Mouse (Mus musculus) small intestine, adult 2 months (tissue): Measurements from ENCODE around the gene Astn1. TPM values are rescaled to one million over a fixed set of nuclear protein-coding genes. Genes with fewer than 3 reads are reported as not detected.

Experiments
- H3K27ac ChIP-seq: fragments of 200-500 bp; 2 replicates; pipeline ENCODE4 v1.5.1; 2012; ENCODE audit warnings: low read depth, low read length, control low read depth, inconsistent platforms; ENCODE audit not compliant: insufficient read depth
- H3K27me3 ChIP-seq: fragments of 200-500 bp; 2 replicates; pipeline ENCODE4 v1.6.1; 2012; ENCODE audit warnings: mild to moderate bottlenecking, moderate library complexity, low read length, inconsistent platforms; ENCODE audit not compliant: control insufficient read depth, insufficient read depth
- H3K36me3 ChIP-seq: fragments of 200-500 bp; 2 replicates; pipeline ENCODE4 v1.6.1; 2012; ENCODE audit warnings: mild to moderate bottlenecking, low read length, control low read depth, inconsistent platforms; ENCODE audit not compliant: control insufficient read depth, insufficient read depth
- H3K4me1 ChIP-seq: fragments of 200-500 bp; 2 replicates; pipeline ENCODE4 v1.6.1; 2012; ENCODE audit warnings: low read length, inconsistent platforms, mixed read lengths; ENCODE audit not compliant: control insufficient read depth, insufficient read depth, insufficient read length
- H3K4me3 ChIP-seq: fragments of 200-500 bp; 2 replicates; pipeline ENCODE4 v1.5.1; 2012; ENCODE audit warnings: low read depth, mild to moderate bottlenecking, control low read depth, inconsistent platforms, low read length, moderate library complexity
- CTCF ChIP-seq: fragments of 200-500 bp; IDR thresholded peaks from 2 replicates; pipeline ENCODE4 v1.5.1; 2012; ENCODE audit warnings: low read depth, mild to moderate bottlenecking, control low read depth, inconsistent platforms, low read length, moderate library complexity, mixed read lengths; ENCODE audit not compliant: insufficient replicate concordance, insufficient read length; ENCODE audit errors: extremely low read depth
- POLR2A ChIP-seq: fragments of 200-500 bp; IDR thresholded peaks from 2 replicates; pipeline ENCODE4 v1.6.1; 2012; ENCODE audit warnings: low read depth, mild to moderate bottlenecking, control low read depth, inconsistent platforms, low read length, moderate library complexity
- WGBS: fragments of 180-500 bp; shearing (Covaris S2); methylation state at CpG from one replicate; pipeline ENCODE4 v1.1.7; 2018; 5-methylcytosine and 5-hydroxymethylcytosine counted together
- polyA plus RNA-seq: library from polyadenylated mRNA; depleted of rRNA; stranded (reverse); fragments of >200 nt; gene quantifications from 2 replicates; pipeline ENCODE4 v1.2.3, GENCODE M21; 2012

Astn1 gene
- polyA plus RNA-seq, 1 experiment, result 0.34 TPM

DNA sequence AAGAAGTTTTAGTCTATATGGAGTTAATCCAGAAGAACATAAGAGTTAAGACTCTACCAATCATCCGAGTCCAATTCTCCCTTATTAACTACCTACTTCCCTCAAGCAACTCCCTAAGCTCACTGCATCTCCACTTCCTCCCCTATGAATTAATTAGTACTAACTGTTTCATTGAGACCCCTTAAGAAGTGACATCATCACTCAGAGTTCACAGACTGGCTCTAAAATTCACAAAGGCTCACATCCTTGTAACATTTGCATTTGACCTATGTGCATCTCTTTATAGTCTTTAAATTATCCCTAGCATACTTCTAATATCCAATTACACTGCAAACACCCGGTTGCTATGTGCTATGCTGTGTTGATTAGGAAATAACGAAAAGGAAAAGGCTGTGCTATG, 174.1 kb downstream of the Astn1 start:
- H3K27ac ChIP-seq, result no peak overlapping the region
- WGBS, result 59% methylated on average over 3 of the region's 3 CpGs
- H3K4me3 ChIP-seq, result no peak overlapping the region
- H3K4me1 ChIP-seq, result no peaks in the 10 kb centered on the region
- H3K36me3 ChIP-seq, result no peaks in the 10 kb centered on the region
- H3K27me3 ChIP-seq, result no peaks in the 10 kb centered on the region
- TF ChIP-seq POLR2A (no peak), CTCF (no peak)

DNA sequence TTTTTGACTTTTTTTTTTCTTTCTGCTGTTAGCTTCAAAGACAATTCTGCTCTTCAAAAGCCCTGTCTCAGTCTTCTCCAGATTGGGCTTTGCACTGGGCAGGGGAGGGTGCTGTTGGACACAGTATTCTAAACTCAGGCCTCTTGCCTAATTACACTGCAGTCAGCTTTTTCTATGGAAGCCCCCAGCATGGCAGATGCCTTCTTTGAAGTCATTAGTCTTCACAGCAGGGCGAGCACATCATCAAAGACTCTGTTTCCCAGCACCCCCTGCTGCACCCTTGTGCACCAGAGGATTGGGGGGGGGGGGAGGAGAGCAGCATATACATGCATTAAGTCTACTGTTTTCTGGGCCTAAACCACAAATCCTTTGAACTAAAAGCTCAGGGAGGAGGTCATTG, 174.8 kb downstream of the Astn1 start:
- no peak overlapping the region for H3K4me3 ChIP-seq
- TF ChIP-seq POLR2A (no peak), CTCF (no peak)
- H3K4me1 ChIP-seq, result no peaks in the 10 kb centered on the region
- no peak overlapping the region for H3K27ac ChIP-seq
- WGBS, result 45% methylated on average over 1 of the region's 1 CpGs
- no peaks in the 10 kb centered on the region for H3K27me3 ChIP-seq
- H3K36me3 ChIP-seq, result no peaks in the 10 kb centered on the region

DNA sequence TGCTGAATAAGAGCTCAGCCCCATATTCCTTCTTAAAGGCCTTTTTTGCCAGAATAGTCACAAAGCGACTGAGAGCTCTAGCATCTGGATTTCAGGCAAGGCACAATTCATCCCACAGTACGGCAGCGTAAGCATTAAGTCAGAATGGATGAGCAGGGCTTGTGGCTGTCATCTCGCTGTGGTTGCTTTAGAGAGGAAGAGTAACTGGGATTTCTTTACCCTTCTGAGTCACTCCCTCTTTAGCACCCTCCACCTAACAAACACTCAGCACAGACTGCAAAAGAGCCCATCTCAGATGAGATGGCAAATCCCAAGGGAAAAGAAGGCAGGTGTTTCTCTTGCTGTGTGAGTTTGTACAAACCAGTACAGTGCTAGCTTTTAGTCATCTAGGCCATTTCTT, 183.0 kb downstream of the Astn1 start:
- TF ChIP-seq POLR2A (no peak), CTCF (no peak)
- WGBS, result 81% methylated on average over 4 of the region's 4 CpGs

DNA sequence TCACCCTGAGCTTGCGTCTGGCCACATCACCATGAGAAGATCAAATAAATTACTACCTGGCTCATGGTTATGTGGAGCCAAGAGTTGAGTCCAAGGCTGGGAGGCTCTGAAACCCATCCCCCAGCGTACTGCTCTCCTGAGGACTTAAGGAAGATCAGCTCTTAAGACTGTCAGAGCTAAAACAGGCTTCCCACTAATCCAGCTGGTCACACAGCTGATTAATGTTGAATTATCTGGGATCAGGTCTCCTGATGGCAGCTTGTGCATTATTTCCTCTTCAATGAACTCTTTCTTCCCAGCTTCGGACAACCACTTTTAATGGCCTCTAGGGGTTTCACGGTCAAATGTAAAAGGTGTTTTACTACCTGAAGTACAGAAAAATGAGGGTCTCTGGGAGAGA, 184.4 kb downstream of the Astn1 start:
- Histone ChIP-seq H3K4me3 (no peak overlapping the region), H3K36me3 (no peaks in the 10 kb centered on the region), H3K27me3 (no peaks in the 10 kb centered on the region), H3K4me1 (no peaks in the 10 kb centered on the region), H3K27ac (no peak overlapping the region)
- WGBS, result 63% methylated on average over 4 of the region's 4 CpGs
- no peak for TF ChIP-seq CTCF
- TF ChIP-seq POLR2A, result no peak

More for the DNA sequence above, 183.0 kb downstream of the Astn1 start:
- no peaks in the 10 kb centered on the region for H3K27me3 ChIP-seq
- H3K27ac ChIP-seq, result no peak overlapping the region
- H3K36me3 ChIP-seq, result no peaks in the 10 kb centered on the region
- no peak overlapping the region for H3K4me3 ChIP-seq
- H3K4me1 ChIP-seq, result no peaks in the 10 kb centered on the region

- Histone ChIP-seq H3K4me1 (no peaks in the 10 kb centered on the region), H3K4me3 (no peak overlapping the region), H3K27ac (no peak overlapping the region), H3K27me3 (no peaks in the 10 kb centered on the region), H3K36me3 (no peaks in the 10 kb centered on the region)
- no peak for TF ChIP-seq POLR2A
- no peak for TF ChIP-seq CTCF
- WGBS, result 50% methylated on average over 3 of the region's 3 CpGs
These were observed 185.6 kb downstream of the Astn1 start for GRCm38 (mm10) chr1:158547592-158548211.

DNA sequence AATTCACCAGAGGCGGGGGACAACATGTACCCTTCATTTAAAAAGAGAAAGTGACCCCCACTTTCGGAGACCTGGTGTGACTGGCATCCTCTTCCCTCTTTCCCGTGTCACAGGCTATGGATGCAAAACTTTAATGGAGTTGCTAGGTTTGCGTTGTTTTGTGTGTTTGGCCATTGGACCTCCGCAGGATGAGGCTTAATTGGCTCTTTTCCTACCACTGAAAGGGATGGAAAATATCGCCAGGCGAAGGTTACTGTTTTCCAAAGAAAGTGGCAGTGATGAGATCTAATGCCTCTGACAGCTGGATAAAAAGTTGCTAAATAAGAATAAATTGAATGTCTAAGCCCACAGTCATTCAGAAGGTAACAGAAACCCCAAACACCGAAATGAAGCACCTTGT, 186.2 kb downstream of the Astn1 start:
- TF ChIP-seq POLR2A (no peak), CTCF (no peak)

DNA sequence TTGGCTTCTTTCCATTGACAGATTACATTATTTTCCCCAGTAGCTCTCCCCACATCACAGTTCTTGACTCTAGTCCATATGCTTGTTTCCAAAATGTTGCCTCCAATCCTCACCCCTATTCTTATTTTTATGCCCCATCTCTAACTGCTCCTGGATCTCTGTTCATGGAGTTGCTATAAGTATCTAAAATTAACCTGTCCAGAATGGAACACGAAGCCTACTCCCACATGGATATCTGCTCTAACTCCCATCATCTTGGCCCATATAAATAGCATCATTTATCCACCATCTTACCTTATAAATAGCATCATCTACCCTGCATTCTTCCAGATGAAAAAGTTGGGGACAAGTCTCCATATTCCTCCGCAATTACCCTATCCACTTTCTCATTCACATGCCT, 187.5 kb downstream of the Astn1 start:
- Histone ChIP-seq H3K27ac (no peak overlapping the region), H3K4me1 (no peaks in the 10 kb centered on the region), H3K4me3 (no peak overlapping the region), H3K36me3 (no peaks in the 10 kb centered on the region), H3K27me3 (no peaks in the 10 kb centered on the region)
- no peak for TF ChIP-seq CTCF
- TF ChIP-seq POLR2A, result no peak
- WGBS, result 77% methylated on average over 2 of the region's 2 CpGs

More for the DNA sequence above, 186.2 kb downstream of the Astn1 start:
- Histone ChIP-seq H3K27ac (no peak overlapping the region), H3K27me3 (no peaks in the 10 kb centered on the region), H3K36me3 (no peaks in the 10 kb centered on the region), H3K4me3 (no peak overlapping the region), H3K4me1 (no peaks in the 10 kb centered on the region)
- 85% methylated on average over 8 of the region's 8 CpGs for WGBS
